ENCODE assay signal across 8 mouse cellular contexts in genomic region chr7:16465160-16465559, GRCm38 (mm10). TPM values are rescaled to one million over a fixed set of nuclear protein-coding genes. Genes with fewer than 3 reads are reported as not detected.
A peak's percentile ranks its signal among the peaks of the same experiment; 100 is the strongest.
DNase-seq lines count a peak whose midpoint lies in the region; ATAC-seq and TF ChIP-seq lines count a peak whose summit lies in the region.

No protein-coding gene starts in this region.

- no peak overlapping the region for H3K9ac ChIP-seq in liver, embryonic 16.5 days (ENCODE audit: low read depth, low read length)

- WGBS in liver, embryonic 16.5 days (ENCODE audit: insufficient replicate concordance): 4% methylated on average over 8 of the region's 8 CpGs
- WGBS in olfactory bulb, adult 2 months: 10% methylated on average over 8 of the region's 8 CpGs

- ATAC-seq in common myeloid progenitor, adult 5-6 weeks (replicated peaks; ENCODE audit: low read depth, poor library complexity, severe bottlenecking): peak; percentile 53
- peak; percentile 52; the same call in 1 of the 2 replicates for ATAC-seq in granulocyte monocyte progenitor cell, adult 5-6 weeks (replicated peaks; ENCODE audit: poor library complexity, severe bottlenecking)
- ATAC-seq in liver, embryonic 16.5 days (ENCODE audit: low read depth): peak; percentile 39

- H3K27ac ChIP-seq in liver, embryonic 16.5 days (ENCODE audit: low read length): no peak overlapping the region
- H3K27ac ChIP-seq in olfactory bulb, adult 2 months (ENCODE audit: insufficient read depth, low read depth, low read length): no peak overlapping the region

- TF ChIP-seq CTCF in olfactory bulb, adult 2 months (IDR thresholded peaks at IDR 0.05; ENCODE audit: insufficient read depth, low read depth, low read length): peak; percentile 81; the same call in 1 of the 2 replicates

- H3K27me3 ChIP-seq in liver, embryonic 16.5 days (ENCODE audit: control insufficient read depth, insufficient read depth, low read depth, low read length): peaks cover 9% of the 10 kb centered on the region; the same call in 1 of the 2 replicates

- no peak for TF ChIP-seq POLR2A in olfactory bulb, adult 2 months (IDR thresholded peaks at IDR 0.05; ENCODE audit: insufficient read depth, low read depth, low read length)

- no peak overlapping the region for H3K4me3 ChIP-seq in liver, embryonic 16.5 days (ENCODE audit: low read depth, low read length)
- H3K4me3 ChIP-seq in olfactory bulb, adult 2 months (ENCODE audit: insufficient read depth, low read depth, low read length): no peak overlapping the region

- no peak overlapping the region for H3K4me2 ChIP-seq in liver, embryonic 16.5 days (ENCODE audit: low read depth, low read length)

- DNase-seq in A20 (ENCODE audit: low read depth, low spot score) (peak; percentile 71), WW6 (ENCODE audit: low read depth, low spot score) (peak; percentile 47)
- DNase-seq in kidney, postnatal 10 days: peak; percentile 85
- DNase-seq in thymus, postnatal 10 days (ENCODE audit: low spot score in 2 of 2): peak; percentile 29 to 73

- no peaks in the 10 kb centered on the region for H3K4me1 ChIP-seq in liver, embryonic 16.5 days (ENCODE audit: control insufficient read depth, low read depth, low read length)
- H3K4me1 ChIP-seq in olfactory bulb, adult 2 months (ENCODE audit: control insufficient read depth, insufficient read depth, low read length): no peaks in the 10 kb centered on the region

- no peaks in the 10 kb centered on the region for H3K9me3 ChIP-seq in liver, embryonic 16.5 days (replicated peaks; ENCODE audit: control insufficient read depth, low read length)

- no peaks in the 10 kb centered on the region for H3K36me3 ChIP-seq in liver, embryonic 16.5 days (ENCODE audit: control insufficient read depth, insufficient read depth)

RNA-seq across cellular contexts. Expression of gene Npas1, which starts 12.4 kb away (rescaled TPM):
- not detected in 2 replicates for total RNA-seq in common myeloid progenitor, adult 5-6 weeks (2017)
- total RNA-seq in granulocyte monocyte progenitor cell, adult 5-6 weeks (2014; fragmentation: Nextera tagmentation): not detected in 2 replicates
- not detected in 2 replicates for total RNA-seq in granulocyte monocyte progenitor cell, adult 5-6 weeks (2017)
- polyA plus RNA-seq in liver, embryonic 16.5 days (2015; fragmentation: Nextera tagmentation; extraction: Ambion mirVana): 0.12 TPM in 2 replicates
- not detected in 2 replicates for polyA plus RNA-seq in olfactory bulb, adult 2 months (2012; ENCODE audit: insufficient read depth, insufficient read length, low replicate concordance, missing spikeins)

RNA-seq across cellular contexts. Expression of gene Tmem160, which starts 12.6 kb away (rescaled TPM):
- total RNA-seq in common myeloid progenitor, adult 5-6 weeks (2017): 14.8 and 22.5 TPM in 2 replicates
- 27.5 and 71.6 TPM in 2 replicates for total RNA-seq in granulocyte monocyte progenitor cell, adult 5-6 weeks (2014; fragmentation: Nextera tagmentation)
- 17.2 and 26.2 TPM in 2 replicates for total RNA-seq in granulocyte monocyte progenitor cell, adult 5-6 weeks (2017)
- 23.4 and 23.6 TPM in 2 replicates for polyA plus RNA-seq in liver, embryonic 16.5 days (2015; fragmentation: Nextera tagmentation; extraction: Ambion mirVana)
- polyA plus RNA-seq in olfactory bulb, adult 2 months (2012; ENCODE audit: insufficient read depth, insufficient read length, low replicate concordance, missing spikeins): not detected in 2 replicates
